Mouse (Mus musculus) retina, postnatal 7 days (tissue): ENCODE data around the gene Tmc2.
A peak's percentile ranks its signal among the peaks of the same experiment; 100 is the strongest.

ENCODE experiments used
- DNase-seq: peaks from one replicate; pipeline ENCODE4 v3.0.0-alpha.2; 2012; ENCODE audit warnings: low read depth, low spot score

The Tmc2 gene

GRCm38 (mm10) chr2:130194894-130195293 is at the start of gene Tmc2:
Gene Tmc2, plus strand, starts transcription at chr2:130195194.
- no peak for DNase-seq

DNA sequence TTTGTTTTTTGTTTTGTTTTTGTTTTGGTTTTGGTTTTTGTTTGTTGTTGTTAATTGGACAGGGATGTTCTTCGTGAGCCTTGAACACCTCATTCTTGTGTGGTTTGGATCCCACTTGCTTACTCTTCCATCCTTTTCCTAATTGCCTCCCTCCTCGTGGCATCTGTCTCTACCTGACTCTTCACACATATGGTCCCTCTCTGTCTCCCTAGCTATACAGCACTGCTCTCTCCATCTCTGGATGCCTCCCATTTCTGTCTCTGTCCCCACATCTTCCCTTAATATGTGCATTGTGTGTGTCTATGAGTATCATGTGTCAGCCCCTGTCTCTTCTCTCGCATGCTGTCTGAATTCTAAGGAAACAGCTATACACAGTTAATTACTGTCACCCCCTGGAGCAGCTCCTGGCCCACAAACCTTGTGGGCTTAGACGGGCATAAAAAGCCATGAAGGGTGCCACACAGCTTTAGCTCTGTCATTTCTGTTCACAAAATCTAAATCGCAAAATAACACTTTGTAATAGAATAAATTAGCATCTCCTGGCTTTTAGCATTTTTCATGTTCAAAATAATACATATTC is 48.8 kb upstream of the Tmc2 start:
- DNase-seq, result no peak

- no peak for DNase-seq
Observed at GRCm38 (mm10) chr2:130155171-130155570, 39.8 kb upstream of the Tmc2 start.

DNA sequence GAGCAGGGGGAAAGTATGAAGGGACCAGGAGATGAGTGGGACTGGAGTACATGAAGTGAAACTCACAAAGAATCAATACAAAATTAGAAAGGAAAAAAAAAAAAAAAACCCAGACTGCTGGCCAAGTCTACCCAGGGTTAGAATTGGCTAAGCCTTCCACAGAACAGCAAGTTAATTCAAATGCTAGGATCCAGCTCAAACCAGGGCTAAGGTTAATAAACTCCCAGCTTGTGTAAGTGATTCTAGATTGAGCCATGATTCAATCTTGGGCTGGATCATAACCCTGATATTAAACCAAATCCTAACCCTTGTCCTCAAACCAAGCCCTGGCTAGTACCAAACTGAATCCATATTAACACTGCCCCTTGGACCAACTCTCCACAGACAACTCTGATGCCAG is 39.1 kb upstream of the Tmc2 start:
- DNase-seq, result no peak

- no peak for DNase-seq
Observed at GRCm38 (mm10) chr2:130157231-130158087, 37.5 kb upstream of the Tmc2 start.

DNA sequence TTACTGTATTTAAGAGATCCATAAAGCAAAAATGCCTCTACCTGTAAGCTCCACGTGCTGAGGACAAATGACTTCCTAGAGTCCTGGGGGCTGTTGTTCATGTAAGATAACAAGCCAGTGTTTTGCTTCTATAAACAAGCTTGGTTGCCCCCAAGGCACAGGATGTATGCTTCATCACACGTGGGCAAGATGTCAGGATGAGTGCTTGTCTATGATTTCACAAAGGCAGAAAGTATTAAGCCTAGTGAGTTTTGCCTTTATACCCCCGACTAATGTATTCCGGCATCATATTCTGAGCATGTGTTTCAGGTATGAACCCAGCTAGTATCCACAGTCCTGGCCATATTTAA is 36.9 kb upstream of the Tmc2 start:
- no peak for DNase-seq

DNA sequence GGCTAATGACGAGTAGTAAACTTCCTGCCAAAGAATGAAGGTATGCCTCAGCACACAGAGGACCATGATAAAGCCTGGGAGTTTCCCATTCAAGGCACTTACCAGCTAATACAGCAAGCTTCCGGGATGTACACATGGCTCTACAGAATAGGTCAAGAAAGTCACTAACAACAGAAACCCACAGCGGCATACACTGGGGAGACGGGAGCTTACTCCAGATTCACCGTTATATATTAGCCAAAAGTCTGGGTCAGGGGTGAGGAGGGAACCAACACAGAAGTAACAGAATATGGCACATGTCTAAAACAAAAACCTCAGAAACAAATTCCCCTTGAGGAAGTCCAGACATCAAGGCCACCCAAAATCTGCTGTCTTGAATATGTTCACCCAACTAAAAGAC is 32.3 kb upstream of the Tmc2 start:
- DNase-seq, result no peak

GRCm38 (mm10) chr2:130166311-130167214 is 28.4 kb upstream of the Tmc2 start:
- DNase-seq, result peak; percentile 46

DNA sequence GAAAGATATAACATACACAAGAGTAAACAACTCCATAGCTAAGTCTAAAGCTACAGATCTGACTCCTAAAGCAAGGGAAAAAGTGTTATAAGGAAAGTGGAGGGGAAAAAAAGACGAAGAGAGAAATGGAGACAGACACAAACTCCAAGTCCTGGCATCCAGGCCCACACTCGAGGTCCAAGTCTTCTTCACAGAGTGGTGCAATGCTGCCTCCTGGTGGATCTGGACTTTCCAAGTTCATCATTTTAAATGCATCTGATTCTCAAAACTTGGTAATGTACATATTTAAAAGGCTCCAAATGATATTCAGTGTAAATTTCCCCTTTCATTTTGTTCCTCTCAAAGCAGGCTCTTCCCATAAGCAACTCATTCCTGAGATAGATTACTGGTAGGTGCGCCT is 27.1 kb upstream of the Tmc2 start:
- DNase-seq, result peak; percentile 37

DNA sequence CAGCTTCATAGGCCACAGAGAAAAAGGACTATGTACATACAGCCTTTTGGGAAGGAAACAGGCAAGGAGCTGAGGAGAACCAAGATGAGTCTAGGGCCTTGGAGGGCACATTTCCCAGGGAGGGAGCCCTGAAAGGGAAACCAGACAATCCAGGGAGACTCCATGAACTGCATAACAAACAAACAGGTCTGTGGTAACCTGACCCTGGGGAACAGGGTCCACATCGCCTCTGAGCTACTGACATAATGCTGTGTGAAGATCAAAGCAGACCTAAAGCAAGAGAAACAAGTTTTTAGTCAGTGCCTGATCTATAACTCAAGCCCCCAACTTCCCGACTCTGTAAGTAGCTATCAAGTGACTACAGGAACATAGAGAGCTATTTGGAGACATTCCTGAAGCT is 23.3 kb upstream of the Tmc2 start:
- no peak for DNase-seq

- no peak for DNase-seq
Observed at GRCm38 (mm10) chr2:130176820-130177219, 18.2 kb upstream of the Tmc2 start.

- no peak for DNase-seq
Observed at GRCm38 (mm10) chr2:130178381-130178705, 16.7 kb upstream of the Tmc2 start.

- DNase-seq, result peak; percentile 89
Observed at GRCm38 (mm10) chr2:130178706-130179506, 16.1 kb upstream of the Tmc2 start, which contains the start of gene Snrpb. Gene Snrpb, minus strand, starts transcription at chr2:130179403.

DNA sequence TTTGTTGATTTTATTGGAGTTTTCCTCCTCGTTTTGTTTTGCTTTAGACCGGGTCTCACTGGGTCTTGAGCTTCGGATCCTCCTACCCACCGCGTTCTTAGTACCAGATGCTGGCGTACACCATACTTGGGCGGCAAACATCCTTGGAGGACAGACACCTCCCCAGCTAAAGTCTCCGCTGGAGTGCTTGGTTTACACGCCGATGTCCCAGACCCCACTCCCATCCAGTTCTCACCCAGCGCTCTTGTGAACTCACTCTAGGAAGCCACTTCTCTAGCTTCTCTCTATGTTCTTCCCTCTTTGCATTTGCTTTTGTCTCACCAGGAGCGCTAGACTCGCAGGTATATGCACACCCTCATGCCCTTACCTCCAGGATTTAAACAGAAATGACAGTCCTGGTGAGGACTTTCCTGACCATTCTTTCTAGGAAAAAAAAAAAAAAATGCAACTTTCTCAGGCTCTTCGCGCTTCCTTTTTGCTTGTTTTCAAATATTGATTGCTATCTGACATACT is 15.4 kb upstream of the Tmc2 start:
- no peak for DNase-seq

- no peak for DNase-seq
Observed at GRCm38 (mm10) chr2:130188391-130188790, 6.6 kb upstream of the Tmc2 start.

- no peak for DNase-seq
Observed at GRCm38 (mm10) chr2:130200961-130201360, 6.0 kb downstream of the Tmc2 start.

- no peak for DNase-seq
Observed at GRCm38 (mm10) chr2:130207376-130207775, 12.4 kb downstream of the Tmc2 start.

- no peak for DNase-seq
Observed at GRCm38 (mm10) chr2:130207996-130208395, 13.0 kb downstream of the Tmc2 start.

DNA sequence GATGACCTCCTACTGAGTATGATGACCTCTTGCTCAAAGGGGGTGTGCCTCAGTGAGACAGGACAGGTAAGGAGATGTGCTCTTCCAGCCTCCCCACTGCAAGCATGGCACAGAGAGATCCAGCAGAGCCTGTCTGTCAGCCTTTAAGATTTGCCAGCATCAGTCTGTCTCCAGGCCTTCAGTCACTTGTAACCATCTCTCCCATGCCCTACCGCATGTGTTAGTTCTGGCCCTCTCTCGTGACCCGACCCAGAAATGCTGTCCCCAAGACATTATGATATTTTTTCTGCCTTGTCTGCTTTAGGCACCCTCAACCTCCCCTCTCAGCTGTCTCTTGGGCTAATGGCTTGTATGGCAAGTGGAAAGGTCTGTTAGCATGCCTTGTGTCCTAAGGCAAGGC is 14.6 kb downstream of the Tmc2 start:
- DNase-seq, result no peak

DNA sequence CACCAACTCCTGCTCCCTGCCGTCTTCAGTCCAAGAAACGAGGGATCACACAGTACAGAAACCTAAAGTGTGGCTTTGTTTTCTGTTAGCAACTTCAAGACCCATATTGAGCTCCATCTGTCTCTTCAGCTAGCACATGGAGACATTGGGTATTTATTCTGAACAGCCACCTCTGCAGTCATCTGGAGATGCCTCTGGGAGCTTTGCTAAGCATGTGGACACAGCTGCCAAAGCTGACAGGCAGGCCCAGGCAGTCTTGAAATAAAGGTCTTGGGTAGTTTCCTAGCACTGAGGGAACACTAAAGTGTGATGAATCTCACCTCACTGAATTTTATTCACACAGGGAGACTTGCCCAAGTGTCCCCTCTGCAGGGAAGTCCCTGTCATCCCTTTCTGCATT is 16.6 kb downstream of the Tmc2 start:
- no peak for DNase-seq

DNA sequence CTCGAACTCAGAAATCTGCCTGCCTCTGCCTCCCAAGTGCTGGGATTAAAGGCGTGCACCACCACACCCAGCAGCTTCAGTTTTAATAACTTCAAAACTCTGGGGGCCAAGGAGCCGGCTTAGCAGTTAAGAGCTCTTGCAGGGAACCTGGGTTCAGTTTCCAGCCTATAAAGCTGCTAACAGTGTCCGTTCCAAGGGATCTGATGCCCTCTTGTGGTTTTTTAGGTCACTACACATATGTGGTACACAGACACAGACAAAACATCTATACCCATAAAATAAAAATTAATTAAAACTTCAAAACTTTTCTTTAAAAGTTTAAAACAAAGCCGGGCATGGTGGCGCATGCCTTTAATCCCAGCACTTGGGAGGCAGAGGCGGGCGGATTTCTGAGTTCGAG is 51.9 kb downstream of the Tmc2 start:
- DNase-seq, result peak; percentile 9
